Mouse (Mus musculus) thymus, adult 2 months (tissue): ENCODE measurements around the gene Psmd11. TPM values are rescaled to one million over a fixed set of nuclear protein-coding genes. Genes with fewer than 3 reads are reported as not detected.

Experiments
- DNase-seq: peaks from one replicate; pipeline ENCODE4 v3.0.0; 2021
- H3K27ac ChIP-seq: fragments of 200-500 bp; 2 replicates; pipeline ENCODE4 v1.5.1; 2012; ENCODE audit warnings: low read length, control low read depth; ENCODE audit not compliant: control insufficient read depth, insufficient read depth
- H3K27me3 ChIP-seq: fragments of 200-500 bp; 2 replicates; pipeline ENCODE4 v1.6.1; 2012; ENCODE audit warnings: mild to moderate bottlenecking, low read length, moderate library complexity, mixed read lengths; ENCODE audit not compliant: control insufficient read depth, insufficient read depth
- H3K36me3 ChIP-seq: fragments of 200-500 bp; 2 replicates; pipeline ENCODE4 v1.6.1; 2012; ENCODE audit warnings: mild to moderate bottlenecking, low read length, moderate library complexity; ENCODE audit not compliant: control insufficient read depth, insufficient read depth
- H3K4me1 ChIP-seq: fragments of 200-500 bp; replicated peaks from 2 replicates; pipeline ENCODE4 v1.6.1; 2012; ENCODE audit warnings: low read length; ENCODE audit not compliant: control insufficient read depth, insufficient read depth
- H3K4me3 ChIP-seq: fragments of 200-500 bp; 2 replicates; pipeline ENCODE4 v1.5.1; 2012; ENCODE audit warnings: mild to moderate bottlenecking, low read length, control low read depth, moderate library complexity; ENCODE audit not compliant: control insufficient read depth, insufficient read depth
- CTCF ChIP-seq: fragments of 200-500 bp; IDR thresholded peaks from 2 replicates; pipeline ENCODE4 v1.5.1; 2012; ENCODE audit warnings: mild to moderate bottlenecking, control low read depth, low read length, moderate library complexity, borderline replicate concordance; ENCODE audit not compliant: control insufficient read depth, poor library complexity, insufficient read depth; ENCODE audit errors: extremely low read depth
- POLR2A ChIP-seq: fragments of 200-500 bp; IDR thresholded peaks from 2 replicates; pipeline ENCODE4 v1.6.1; 2012; ENCODE audit warnings: mild to moderate bottlenecking, low read length, control low read depth, moderate library complexity; ENCODE audit not compliant: control insufficient read depth, poor library complexity, insufficient read depth; ENCODE audit errors: extremely low read depth
- WGBS: fragments of 180-500 bp; shearing (Covaris S2); methylation state at CpG from one replicate; pipeline ENCODE4 v1.1.7; 2018; 5-methylcytosine and 5-hydroxymethylcytosine counted together
- polyA plus RNA-seq: library from polyadenylated mRNA; depleted of rRNA; stranded (reverse); fragments of >200 nt; gene quantifications from 2 replicates; pipeline ENCODE4 v1.2.3, GENCODE M21; 2012

Psmd11 gene
- polyA plus RNA-seq, 1 experiment, result 71.7 TPM

DNA sequence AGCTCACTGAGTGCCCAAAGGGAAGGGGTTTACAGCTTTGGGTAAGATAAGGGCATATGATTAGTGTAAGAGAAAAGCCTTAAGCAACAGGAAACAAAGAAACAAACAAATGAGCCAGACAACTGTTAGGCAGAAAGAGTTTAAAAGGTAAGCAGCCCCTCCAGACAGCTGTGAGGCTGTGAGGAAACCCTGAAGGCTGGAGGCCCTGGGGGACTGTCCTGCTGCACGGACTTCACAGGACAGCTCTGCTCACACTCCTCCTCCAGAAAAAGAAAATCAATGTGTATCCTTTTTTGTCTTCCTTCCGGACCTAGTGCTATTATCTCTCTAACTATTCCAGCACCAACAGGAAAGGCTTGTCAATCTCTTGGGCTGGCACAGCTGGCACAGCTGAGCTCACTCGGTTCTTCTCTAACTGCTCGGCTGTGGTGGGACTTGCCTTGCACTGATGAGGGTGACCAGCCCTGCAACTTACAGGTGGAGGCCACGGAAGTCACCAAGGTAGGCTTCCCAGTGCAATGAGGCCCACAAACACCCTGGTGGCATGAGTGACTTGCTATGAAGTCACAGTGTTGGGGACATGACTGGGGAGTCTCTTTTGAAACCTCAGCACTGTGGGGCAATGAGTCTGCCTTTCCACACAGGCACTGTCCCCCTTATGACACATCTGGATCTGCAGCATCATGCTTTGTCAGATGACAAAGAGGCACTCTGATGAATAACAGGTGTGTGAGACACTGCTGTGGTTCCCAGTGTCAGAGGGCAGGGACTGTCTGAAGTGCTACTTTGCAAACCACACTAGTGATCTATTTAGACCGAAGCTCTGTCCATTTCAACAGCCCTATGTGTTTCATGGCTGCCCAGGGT, 76.3 kb downstream of the Psmd11 start:
- peak; percentile 47 for DNase-seq
- 14% methylated on average over 6 of the region's 6 CpGs for WGBS
- Histone ChIP-seq H3K4me3 (no peak overlapping the region), H3K4me1 (peaks cover 53% of the 10 kb centered on the region), H3K36me3 (no peaks in the 10 kb centered on the region), H3K27ac (peak overlapping the region; percentile 64), H3K27me3 (no peaks in the 10 kb centered on the region)
- no peak for TF ChIP-seq CTCF
- no peak for TF ChIP-seq POLR2A

DNA sequence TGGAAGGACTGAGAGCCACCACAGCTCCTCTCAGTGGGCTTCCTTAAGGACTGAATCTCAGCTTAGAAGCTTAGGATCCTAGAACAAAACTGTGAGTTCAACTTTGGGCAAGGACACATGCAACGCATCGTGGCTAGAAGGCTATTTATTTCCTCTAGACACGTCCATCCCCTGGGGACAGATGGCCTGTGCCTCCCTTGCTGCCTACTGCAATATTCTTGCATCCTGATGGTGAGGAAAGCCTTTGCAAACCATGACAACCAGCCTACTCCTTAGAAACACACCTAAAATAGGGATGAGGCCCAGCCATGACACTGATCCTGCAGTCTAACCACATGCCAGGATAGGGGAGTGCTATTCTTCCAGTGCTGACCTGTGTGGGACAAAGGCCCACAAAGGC, 77.2 kb downstream of the Psmd11 start:
- peak overlapping the region; percentile 26; the same call in 1 of the 2 replicates for H3K27ac ChIP-seq
- no peaks in the 10 kb centered on the region for H3K36me3 ChIP-seq
- no peaks in the 10 kb centered on the region for H3K27me3 ChIP-seq
- peaks cover 61% of the 10 kb centered on the region for H3K4me1 ChIP-seq
- DNase-seq, result no peak
- TF ChIP-seq CTCF (no peak), POLR2A (no peak)
- 95% methylated on average over 3 of the region's 3 CpGs for whole genome bisulfite sequencing
- no peak overlapping the region for H3K4me3 ChIP-seq

DNA sequence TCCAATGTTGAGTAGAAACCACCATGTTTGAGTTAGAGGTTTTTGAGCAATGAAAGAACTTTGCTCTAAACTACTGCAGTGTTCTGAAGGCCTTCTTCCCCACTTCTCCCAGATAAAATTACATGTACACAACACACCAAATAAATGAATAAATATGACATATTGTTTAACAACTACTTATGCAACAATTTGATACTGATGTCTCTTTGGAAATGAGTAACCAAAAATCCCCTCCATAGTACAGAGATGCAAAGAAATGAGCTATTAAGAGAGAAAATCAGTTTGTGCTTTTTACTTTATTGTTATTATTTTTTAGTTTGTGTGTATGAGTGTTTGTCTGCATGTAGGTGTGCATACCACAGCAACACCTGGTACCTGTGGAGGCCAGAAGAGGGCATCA, 78.1 kb downstream of the Psmd11 start:
- Histone ChIP-seq H3K27me3 (no peaks in the 10 kb centered on the region), H3K4me3 (no peak overlapping the region), H3K4me1 (peaks cover 68% of the 10 kb centered on the region), H3K36me3 (no peaks in the 10 kb centered on the region), H3K27ac (no peak overlapping the region)
- DNase-seq, result no peak
- no peak for TF ChIP-seq CTCF
- TF ChIP-seq POLR2A, result no peak

DNA sequence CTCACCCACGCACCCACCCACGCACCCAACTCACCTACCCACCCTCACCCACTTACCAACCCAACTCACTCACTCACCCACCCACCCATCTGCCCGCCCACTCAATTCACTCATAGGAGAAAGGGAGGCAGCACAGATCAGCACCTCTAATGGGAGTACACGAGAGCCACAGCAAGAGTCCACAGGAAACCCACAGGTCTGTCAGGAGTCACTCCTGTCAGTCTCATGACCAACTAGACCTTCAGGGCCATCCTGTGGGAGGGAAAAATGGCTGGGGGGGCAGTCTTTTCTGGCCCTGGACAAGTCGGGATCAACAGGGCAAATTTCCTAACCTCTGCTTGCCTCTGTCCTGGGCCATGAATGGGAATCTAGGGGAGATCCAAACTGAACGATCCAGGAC, 79.4 kb downstream of the Psmd11 start:
- Histone ChIP-seq H3K4me3 (no peak overlapping the region), H3K36me3 (no peaks in the 10 kb centered on the region), H3K27me3 (no peaks in the 10 kb centered on the region), H3K27ac (peak overlapping the region; percentile 75), H3K4me1 (peaks cover 81% of the 10 kb centered on the region)
- no peak for TF ChIP-seq CTCF
- no peak for DNase-seq
- WGBS, result 63% methylated on average over 6 of the region's 6 CpGs

DNA sequence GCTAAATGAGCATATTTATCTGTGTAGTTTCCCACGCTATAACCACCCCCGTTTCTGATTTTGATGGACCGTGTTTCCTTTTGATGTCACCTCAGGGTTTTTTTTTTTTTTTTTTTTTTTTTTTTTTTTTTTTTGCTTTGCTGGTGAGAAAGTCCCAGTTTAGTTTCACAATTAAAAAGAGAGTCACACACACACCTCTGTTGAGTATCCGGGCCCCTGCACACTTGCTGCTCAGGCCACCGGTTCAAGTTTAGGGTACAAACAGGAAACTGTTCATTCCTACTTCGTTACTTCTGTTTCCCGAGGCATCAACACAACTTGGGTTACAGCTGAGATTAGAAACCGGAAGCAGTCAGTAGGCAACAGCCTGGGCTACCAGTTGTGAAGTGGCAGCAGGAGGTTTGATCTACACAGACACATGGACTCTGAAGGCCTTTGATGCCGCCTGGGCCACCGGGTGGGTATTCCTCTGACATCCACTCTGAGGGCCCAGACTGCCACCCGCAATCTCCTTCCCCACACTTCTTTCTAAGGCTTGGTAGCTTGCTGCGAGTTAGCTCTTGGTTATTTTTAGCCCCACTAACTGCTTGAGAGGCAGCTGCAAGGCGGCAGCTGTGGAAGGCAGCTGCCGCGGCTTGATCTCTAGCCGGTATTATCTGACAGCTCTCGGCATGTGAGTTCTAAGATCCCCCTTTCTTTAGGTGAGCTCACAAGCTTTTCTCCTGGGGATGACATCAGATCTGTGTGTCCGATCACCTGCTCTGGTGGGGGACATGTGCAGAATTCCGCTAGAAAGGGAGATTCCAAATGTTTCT, 80.2 kb downstream of the Psmd11 start:
- TF ChIP-seq POLR2A, result peak; percentile 47
- no peak for TF ChIP-seq CTCF
- Histone ChIP-seq H3K4me1 (peaks cover 85% of the 10 kb centered on the region), H3K27ac (peak overlapping the region; percentile 93), H3K36me3 (no peaks in the 10 kb centered on the region), H3K4me3 (peak overlapping the region; percentile 9), H3K27me3 (no peaks in the 10 kb centered on the region)
- 3% methylated on average over 19 of the region's 19 CpGs for WGBS
- DNase-seq, result peak; percentile 74

DNA sequence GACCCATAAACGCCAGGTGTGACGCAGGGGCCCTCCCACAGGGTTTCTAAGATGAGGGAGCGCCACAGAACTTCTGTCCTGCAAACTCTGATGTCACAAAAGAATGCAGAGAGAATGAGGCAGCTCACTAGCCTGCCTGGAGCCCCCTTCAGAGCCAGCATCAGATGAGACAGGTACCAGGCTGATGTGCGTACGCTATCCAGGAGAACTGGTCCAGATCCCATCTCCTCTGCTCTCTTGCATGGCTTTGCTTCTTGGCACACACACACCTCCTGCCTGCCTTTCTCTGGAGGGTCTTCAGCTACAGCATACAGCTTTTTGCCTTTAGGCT, 80.7 kb downstream of the Psmd11 start:
- Histone ChIP-seq H3K4me1 (peaks cover 84% of the 10 kb centered on the region), H3K27ac (peak overlapping the region; percentile 93), H3K4me3 (peak overlapping the region; percentile 9), H3K36me3 (no peaks in the 10 kb centered on the region), H3K27me3 (no peaks in the 10 kb centered on the region)
- TF ChIP-seq POLR2A, result no peak
- no peak for TF ChIP-seq CTCF
- 38% methylated on average over 5 of the region's 5 CpGs for WGBS
- no peak for DNase-seq
